Mouse (Mus musculus) limb, embryonic 12.5 days (tissue): Measurements from ENCODE around the gene Gm11084. TPM values are rescaled to one million over a fixed set of nuclear protein-coding genes. Genes with fewer than 3 reads are reported as not detected.

ENCODE experiments used
- ATAC-seq: fragments of 200-750 bp; cut with Nextera tagmentation; 2 replicates; pipeline ENCODE4 v1.8.0; 2017; ENCODE audit warnings: low read depth, moderate TSS enrichment; ENCODE audit not compliant: insufficient number of reproducible peaks, insufficient read depth, low FRiP score, low TSS enrichment
- H3K27ac ChIP-seq: fragments of 300-500 bp; sonication (generic); 2 replicates; pipeline ENCODE4 v1.5.1; 2016; ENCODE audit warnings: mild to moderate bottlenecking, moderate library complexity
- H3K27me3 ChIP-seq: fragments of 300-500 bp; sonication (generic); 2 replicates; pipeline ENCODE4 v1.6.1; 2016; ENCODE audit warnings: mild to moderate bottlenecking, moderate library complexity
- H3K36me3 ChIP-seq: fragments of 300-500 bp; sonication (generic); 2 replicates; pipeline ENCODE4 v1.6.1; 2016; ENCODE audit warnings: mild to moderate bottlenecking, moderate library complexity
- H3K4me1 ChIP-seq: fragments of 300-500 bp; sonication (generic); replicated peaks from 2 replicates; pipeline ENCODE4 v1.6.1; 2016
- H3K4me2 ChIP-seq: fragments of 300-500 bp; sonication (generic); 2 replicates; pipeline ENCODE4 v1.6.1; 2016; ENCODE audit warnings: mild to moderate bottlenecking, moderate library complexity
- H3K4me3 ChIP-seq: fragments of 300-500 bp; sonication (generic); replicated peaks from 2 replicates; pipeline ENCODE4 v1.5.1; 2016; ENCODE audit warnings: mild to moderate bottlenecking
- H3K9ac ChIP-seq: fragments of 300-500 bp; sonication (generic); replicated peaks from 2 replicates; pipeline ENCODE4 v1.6.1; 2016; ENCODE audit warnings: mild to moderate bottlenecking, moderate library complexity
- H3K9me3 ChIP-seq: fragments of 300-500 bp; sonication (generic); 2 replicates; pipeline ENCODE4 v1.6.1; 2016; ENCODE audit warnings: mild to moderate bottlenecking, moderate library complexity
- whole genome bisulfite sequencing: fragments of 180-500 bp; shearing (Covaris S2); methylation state at CpG from one replicate; pipeline ENCODE4 v1.1.7; 2016; 5-methylcytosine and 5-hydroxymethylcytosine counted together
- polyA plus RNA-seq: library from polyadenylated mRNA; unstranded; fragments of >200 nt; fragmentation: Nextera tagmentation; extraction: Ambion mirVana; gene quantifications from 2 replicates; pipeline ENCODE4 v1.2.1, GENCODE M21; 2016

The Gm11084 gene
- polyA plus RNA-seq, 1 experiment from 2014 or later = not detected

- Histone ChIP-seq H3K4me1 (peaks cover 19% of the 10 kb centered on the region), H3K27ac (peak overlapping the region; percentile 100), H3K4me3 (peak overlapping the region; percentile 97), H3K36me3 (peaks cover 8% of the 10 kb centered on the region; the same call in 1 of the 2 replicates), H3K4me2 (peak overlapping the region; percentile 74), H3K27me3 (no peaks in the 10 kb centered on the region), H3K9me3 (no peaks in the 10 kb centered on the region), H3K9ac (peak overlapping the region; percentile 100)
- under 1% methylated on average over 34 of the region's 107 CpGs for WGBS
- ATAC-seq = peak; percentile 81
Measured at GRCm38 (mm10) chr2:72978901-72979658, 7.4 kb downstream of the Gm11084 start.

DNA sequence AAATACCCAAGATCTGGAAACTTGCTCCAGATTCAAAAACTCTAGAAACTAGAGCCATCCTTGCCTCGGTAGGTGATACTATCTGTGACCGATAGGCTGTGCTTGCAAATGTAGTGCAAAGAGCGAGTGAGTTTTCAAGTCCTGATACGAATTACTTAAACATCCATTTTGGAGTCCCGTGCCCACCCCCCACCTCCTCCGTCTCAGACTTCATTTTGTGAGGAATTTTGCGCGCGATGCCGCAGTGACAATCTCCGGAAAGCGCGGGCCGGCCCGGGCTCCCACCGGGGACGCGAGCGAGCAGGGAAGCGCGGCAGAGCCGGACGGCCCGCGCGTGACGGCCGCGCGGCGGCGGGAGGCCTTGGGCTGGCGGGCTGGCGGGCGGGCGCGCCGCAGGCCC lies 8.0 kb downstream of the Gm11084 start:
- Histone ChIP-seq H3K4me1 (peaks cover 21% of the 10 kb centered on the region), H3K27ac (peak overlapping the region; percentile 100), H3K4me2 (peak overlapping the region; percentile 74), H3K4me3 (peak overlapping the region; percentile 97), H3K9me3 (no peaks in the 10 kb centered on the region), H3K9ac (peak overlapping the region; percentile 100), H3K27me3 (no peaks in the 10 kb centered on the region), H3K36me3 (peaks cover 8% of the 10 kb centered on the region; the same call in 1 of the 2 replicates)
- under 1% methylated on average over 38 of the region's 38 CpGs for WGBS
- ATAC-seq = no peak

GRCm38 (mm10) chr2:72977272-72977671 lies 9.2 kb downstream of the Gm11084 start:
- peaks cover 8% of the 10 kb centered on the region; the same call in 1 of the 2 replicates for H3K36me3 ChIP-seq
- H3K9ac ChIP-seq = no peak overlapping the region
- peak overlapping the region; percentile 50 for H3K4me2 ChIP-seq
- peak overlapping the region; percentile 19 for H3K4me3 ChIP-seq
- ATAC-seq = no peak
- peaks cover 21% of the 10 kb centered on the region for H3K4me1 ChIP-seq
- no peaks in the 10 kb centered on the region for H3K9me3 ChIP-seq
- WGBS = 70% methylated on average over 1 of the region's 1 CpGs
- no peaks in the 10 kb centered on the region for H3K27me3 ChIP-seq
- H3K27ac ChIP-seq = no peak overlapping the region

DNA sequence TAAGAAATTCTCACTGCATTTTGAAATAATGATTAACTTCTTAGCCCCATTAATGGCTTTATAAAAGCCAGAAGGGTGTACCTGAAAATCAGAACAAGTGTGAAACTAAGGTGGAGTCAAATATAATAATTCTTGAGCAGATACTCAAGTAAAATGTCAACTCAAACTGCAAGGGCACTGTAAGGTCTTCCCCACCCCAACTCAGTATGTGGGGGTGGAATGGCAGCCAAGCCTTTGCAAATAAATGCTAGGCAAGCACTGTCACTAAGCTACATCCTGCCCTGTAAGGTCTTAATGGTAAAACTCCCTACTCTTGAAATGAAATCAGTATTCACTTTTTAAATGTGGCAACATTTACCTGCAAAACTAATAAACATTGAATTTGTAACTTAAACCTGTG lies 10.5 kb downstream of the Gm11084 start:
- H3K4me1 ChIP-seq = peaks cover 21% of the 10 kb centered on the region
- no peak overlapping the region for H3K9ac ChIP-seq
- no peak overlapping the region for H3K4me3 ChIP-seq
- H3K36me3 ChIP-seq = peaks cover 12% of the 10 kb centered on the region
- H3K27me3 ChIP-seq = no peaks in the 10 kb centered on the region
- H3K9me3 ChIP-seq = no peaks in the 10 kb centered on the region
- H3K4me2 ChIP-seq = peak overlapping the region; percentile 13; the same call in 1 of the 2 replicates
- no peak overlapping the region for H3K27ac ChIP-seq
- ATAC-seq = no peak

GRCm38 (mm10) chr2:72970831-72971230 lies 15.7 kb downstream of the Gm11084 start:
- H3K36me3 ChIP-seq = peaks cover 48% of the 10 kb centered on the region
- no peak overlapping the region for H3K4me3 ChIP-seq
- H3K4me2 ChIP-seq = no peak overlapping the region
- 91% methylated on average over 6 of the region's 6 CpGs for WGBS
- H3K9me3 ChIP-seq = no peaks in the 10 kb centered on the region
- ATAC-seq = no peak
- H3K9ac ChIP-seq = no peak overlapping the region
- H3K4me1 ChIP-seq = peaks cover 9% of the 10 kb centered on the region
- no peak overlapping the region for H3K27ac ChIP-seq
- H3K27me3 ChIP-seq = no peaks in the 10 kb centered on the region

GRCm38 (mm10) chr2:72970302-72970701 lies 16.2 kb downstream of the Gm11084 start:
- no peak overlapping the region for H3K4me3 ChIP-seq
- H3K4me2 ChIP-seq = no peak overlapping the region
- H3K27me3 ChIP-seq = no peaks in the 10 kb centered on the region
- 96% methylated on average over 4 of the region's 4 CpGs for WGBS
- H3K27ac ChIP-seq = no peak overlapping the region
- peaks cover 4% of the 10 kb centered on the region for H3K4me1 ChIP-seq
- H3K9ac ChIP-seq = no peak overlapping the region
- ATAC-seq = no peak
- H3K9me3 ChIP-seq = no peaks in the 10 kb centered on the region
- peaks cover 43% of the 10 kb centered on the region for H3K36me3 ChIP-seq

DNA sequence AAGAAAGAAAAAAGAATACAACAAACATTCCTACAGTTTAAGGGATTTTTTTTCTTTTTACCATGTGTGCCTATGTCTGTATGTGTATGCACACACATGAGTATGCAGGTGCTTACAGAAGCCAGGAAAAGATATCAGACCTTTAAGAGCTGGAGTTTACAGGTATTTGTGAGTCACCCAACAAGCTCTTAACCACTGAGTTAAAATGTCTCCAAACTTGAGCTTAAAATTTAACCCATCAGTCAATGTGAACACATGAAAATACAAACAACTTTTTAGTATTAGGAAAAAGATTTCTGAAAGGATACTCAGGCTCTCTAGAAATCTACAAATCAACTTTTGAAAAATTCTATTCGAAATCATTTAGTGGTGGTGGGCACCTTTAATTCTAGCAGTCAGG lies 18.0 kb downstream of the Gm11084 start:
- Histone ChIP-seq H3K9me3 (no peaks in the 10 kb centered on the region), H3K4me1 (no peaks in the 10 kb centered on the region; the same call in 1 of the 2 replicates), H3K27ac (no peak overlapping the region), H3K9ac (no peak overlapping the region), H3K27me3 (no peaks in the 10 kb centered on the region), H3K4me3 (no peak overlapping the region), H3K36me3 (peaks cover 43% of the 10 kb centered on the region), H3K4me2 (no peak overlapping the region)
- WGBS = 96% methylated on average over 1 of the region's 1 CpGs
- no peak for ATAC-seq

DNA sequence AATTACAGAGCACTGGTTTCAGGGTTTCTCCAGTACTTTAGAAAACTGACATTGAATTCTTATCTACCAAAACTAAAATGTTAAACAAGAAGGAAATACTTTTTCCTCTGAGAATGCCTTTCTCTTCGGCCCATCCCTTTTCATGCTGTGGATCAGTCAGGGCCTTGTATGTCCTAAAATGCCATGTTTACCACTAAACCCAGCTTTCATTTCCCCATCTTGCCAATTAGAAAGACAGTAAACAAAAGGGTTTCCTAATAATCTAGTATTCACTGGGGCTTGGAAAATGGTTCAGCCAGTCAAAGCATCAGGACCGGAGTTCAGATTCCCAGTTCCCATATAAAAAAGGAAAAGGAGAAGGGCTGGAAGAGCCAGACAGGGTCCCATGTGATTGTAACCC lies 21.1 kb downstream of the Gm11084 start:
- WGBS = 88% methylated on average over 2 of the region's 2 CpGs
- H3K36me3 ChIP-seq = peaks cover 58% of the 10 kb centered on the region
- no peak overlapping the region for H3K4me3 ChIP-seq
- H3K4me2 ChIP-seq = no peak overlapping the region
- H3K27me3 ChIP-seq = no peaks in the 10 kb centered on the region
- no peak for ATAC-seq
- H3K4me1 ChIP-seq = no peaks in the 10 kb centered on the region; the same call in 1 of the 2 replicates
- H3K27ac ChIP-seq = no peak overlapping the region
- no peaks in the 10 kb centered on the region for H3K9me3 ChIP-seq
- H3K9ac ChIP-seq = no peak overlapping the region

- H3K36me3 ChIP-seq = peaks cover 78% of the 10 kb centered on the region
- H3K9ac ChIP-seq = no peak overlapping the region
- H3K4me2 ChIP-seq = no peak overlapping the region
- H3K4me1 ChIP-seq = no peaks in the 10 kb centered on the region
- H3K27ac ChIP-seq = no peak overlapping the region
- ATAC-seq = no peak
- no peaks in the 10 kb centered on the region for H3K27me3 ChIP-seq
- WGBS = 95% methylated on average over 3 of the region's 3 CpGs
- H3K4me3 ChIP-seq = no peak overlapping the region
- no peaks in the 10 kb centered on the region for H3K9me3 ChIP-seq
Measured at GRCm38 (mm10) chr2:72956415-72956814, 30.1 kb downstream of the Gm11084 start.

DNA sequence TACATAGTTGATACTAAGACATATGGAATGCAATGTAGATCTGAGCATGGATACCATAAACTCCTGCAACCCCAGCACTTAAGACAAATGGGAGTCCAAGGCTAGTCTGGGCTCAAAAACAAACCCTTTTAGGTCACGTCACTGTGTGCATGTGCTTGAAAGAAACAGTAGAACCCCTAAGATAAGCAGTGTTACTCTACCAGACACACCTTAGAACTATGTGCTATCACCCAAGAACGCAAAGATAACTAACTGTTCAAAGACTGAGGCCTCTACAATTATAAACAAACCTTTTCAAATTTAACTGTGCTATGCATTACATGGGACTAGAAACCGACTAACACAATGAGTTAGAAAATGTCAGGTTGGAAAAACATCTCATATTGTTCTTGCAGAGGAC lies 33.5 kb downstream of the Gm11084 start:
- H3K36me3 ChIP-seq = peaks cover 70% of the 10 kb centered on the region
- H3K9me3 ChIP-seq = no peaks in the 10 kb centered on the region
- H3K9ac ChIP-seq = no peak overlapping the region
- H3K4me1 ChIP-seq = no peaks in the 10 kb centered on the region
- 96% methylated on average over 3 of the region's 3 CpGs for WGBS
- no peaks in the 10 kb centered on the region for H3K27me3 ChIP-seq
- no peak overlapping the region for H3K4me2 ChIP-seq
- H3K27ac ChIP-seq = no peak overlapping the region
- no peak overlapping the region for H3K4me3 ChIP-seq
- no peak for ATAC-seq

- peaks cover 30% of the 10 kb centered on the region for H3K36me3 ChIP-seq
- no peak overlapping the region for H3K4me2 ChIP-seq
- peaks cover 28% of the 10 kb centered on the region for H3K4me1 ChIP-seq
- H3K27me3 ChIP-seq = no peaks in the 10 kb centered on the region
- no peak overlapping the region for H3K4me3 ChIP-seq
- H3K9ac ChIP-seq = no peak overlapping the region
- no peak overlapping the region for H3K27ac ChIP-seq
- no peaks in the 10 kb centered on the region for H3K9me3 ChIP-seq
- 0% methylated on average over 1 of the region's 1 CpGs for WGBS
- ATAC-seq = no peak
Measured at GRCm38 (mm10) chr2:72935937-72936336, 50.6 kb downstream of the Gm11084 start.

- ATAC-seq = peak; percentile 84
Measured at GRCm38 (mm10) chr2:72932186-72932585, 54.3 kb downstream of the Gm11084 start.

More at GRCm38 (mm10) chr2:72932186-72932585, 54.3 kb downstream of the Gm11084 start:
- Histone ChIP-seq H3K9me3 (no peaks in the 10 kb centered on the region), H3K4me3 (no peak overlapping the region), H3K27ac (peak overlapping the region; percentile 80), H3K36me3 (peaks cover 8% of the 10 kb centered on the region; the same call in 1 of the 2 replicates), H3K27me3 (no peaks in the 10 kb centered on the region), H3K4me1 (peaks cover 28% of the 10 kb centered on the region), H3K9ac (no peak overlapping the region), H3K4me2 (no peak overlapping the region)
